Mouse (Mus musculus): ENCODE measurements around the gene Depdc5.

The Depdc5 gene

DNA sequence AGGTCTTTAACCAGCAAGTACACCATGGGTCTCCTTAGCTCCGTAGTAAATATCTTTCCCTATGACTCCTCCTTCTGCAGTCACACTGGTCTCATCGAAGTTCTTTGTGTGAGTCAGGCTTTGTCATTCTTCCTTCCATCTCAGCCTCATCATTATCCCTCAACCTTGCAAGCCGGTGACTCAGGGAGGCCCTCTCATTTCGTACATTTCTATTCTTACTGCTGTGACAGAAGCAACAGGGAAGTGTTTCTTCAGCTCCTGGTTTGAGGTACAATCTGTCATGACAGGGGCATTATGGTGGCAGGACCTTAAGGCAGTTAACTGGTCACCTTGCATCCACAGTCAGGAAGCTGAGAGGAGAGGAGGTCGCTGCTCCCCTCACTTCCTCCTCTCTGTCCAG is 139.3 kb downstream of the Depdc5 start:
- no peak for DNase-seq (ENCODE audit: low spot score)

DNA sequence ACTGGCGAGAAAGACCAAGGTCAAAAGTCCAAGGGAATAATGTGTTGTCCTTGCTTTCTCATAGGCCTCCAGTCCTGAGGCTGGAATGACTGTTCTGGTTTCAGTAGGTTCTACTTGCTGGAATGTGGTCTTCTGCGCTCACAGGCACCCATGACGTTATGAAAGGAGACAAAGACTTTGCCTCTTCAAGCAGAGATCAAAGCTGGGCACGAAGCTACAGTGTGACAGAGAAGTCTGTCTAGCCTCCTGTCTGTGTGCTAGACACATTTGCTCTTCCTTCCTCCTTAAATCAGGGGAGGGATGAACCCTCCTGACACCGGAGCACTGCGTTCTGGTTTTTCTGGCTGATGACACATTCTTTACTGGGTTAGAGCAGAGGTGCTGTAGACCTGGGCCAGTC is 140.0 kb downstream of the Depdc5 start:
- no peak for DNase-seq (ENCODE audit: low spot score)

GRCm38 (mm10) chr5:33004110-33004509 is 140.6 kb downstream of the Depdc5 start:
- DNase-seq (ENCODE audit: low spot score), result no peak

DNA sequence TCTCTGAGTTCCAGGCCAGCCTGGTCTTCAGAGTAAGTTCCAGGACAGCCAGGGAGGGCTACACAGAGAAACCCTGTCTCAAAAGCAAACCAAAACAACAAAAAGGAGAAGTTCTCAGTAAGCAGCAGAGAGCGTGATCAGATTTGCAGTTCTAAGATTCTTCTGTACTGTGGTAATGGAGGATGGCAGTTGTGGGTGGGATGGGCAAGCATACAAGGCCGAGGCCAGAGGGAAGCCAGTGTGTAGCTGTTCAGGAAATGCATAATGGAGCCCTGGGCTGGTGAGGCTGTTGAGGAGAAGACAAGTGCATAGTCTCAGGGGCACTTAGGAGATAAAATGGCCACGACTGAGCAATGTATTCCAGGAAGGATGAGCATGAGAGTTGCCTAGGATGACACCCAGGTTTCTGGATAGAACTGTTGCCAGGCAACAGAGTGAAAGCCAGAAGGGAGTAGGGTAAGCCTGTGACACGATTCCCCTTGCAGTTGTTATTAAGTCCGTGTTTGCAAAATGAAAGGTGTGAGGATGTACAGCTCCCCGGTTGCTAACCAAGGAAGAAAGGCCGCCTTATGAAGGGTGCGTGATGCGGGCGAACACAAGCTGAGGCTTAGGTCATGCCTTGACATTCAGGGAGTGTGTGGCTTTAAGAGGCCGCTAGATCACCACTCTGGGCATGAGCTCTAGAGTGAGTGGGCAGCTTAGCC is 142.1 kb downstream of the Depdc5 start:
- no peak for DNase-seq (ENCODE audit: low spot score)

DNA sequence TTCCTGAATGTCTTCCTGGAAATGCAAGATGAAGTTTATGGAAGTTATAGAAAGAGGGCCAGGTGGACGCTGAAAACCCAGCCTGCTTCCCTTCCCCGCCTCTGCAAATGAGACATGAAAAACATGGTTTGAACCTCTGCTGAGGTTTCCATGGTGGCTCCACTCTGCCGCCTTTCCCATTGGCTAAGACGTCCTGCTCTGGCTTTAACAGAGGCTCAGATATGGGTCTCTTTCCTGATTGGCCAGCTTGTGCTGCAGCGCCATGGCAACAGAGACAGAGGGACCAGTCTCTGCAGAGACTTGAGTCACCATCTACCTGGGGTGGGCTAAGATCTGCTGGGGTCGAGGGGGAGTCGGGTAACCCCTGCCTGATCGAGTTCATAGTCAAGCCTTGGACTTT is 143.2 kb downstream of the Depdc5 start:
- DNase-seq (ENCODE audit: low spot score), result no peak

DNA sequence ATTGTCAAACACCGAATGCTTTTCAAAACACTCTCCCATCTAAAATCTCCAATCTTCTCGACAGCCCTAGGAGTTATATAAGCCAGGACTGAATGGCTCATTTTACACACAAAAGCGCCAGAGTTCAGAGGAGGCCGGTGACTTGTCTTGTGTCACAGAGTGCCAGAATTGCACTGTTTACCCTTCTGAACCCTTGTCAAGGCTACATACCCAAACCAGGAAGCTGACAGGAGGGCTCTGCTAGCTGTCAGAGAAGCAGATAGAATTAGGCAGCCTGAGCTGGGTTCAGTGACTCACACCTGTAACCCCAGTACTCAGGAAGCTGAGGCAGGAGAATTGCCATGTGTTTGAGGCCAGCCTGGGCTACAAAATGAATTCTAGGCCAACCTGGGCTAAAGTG is 143.9 kb downstream of the Depdc5 start:
- no peak for DNase-seq (ENCODE audit: low spot score)

DNA sequence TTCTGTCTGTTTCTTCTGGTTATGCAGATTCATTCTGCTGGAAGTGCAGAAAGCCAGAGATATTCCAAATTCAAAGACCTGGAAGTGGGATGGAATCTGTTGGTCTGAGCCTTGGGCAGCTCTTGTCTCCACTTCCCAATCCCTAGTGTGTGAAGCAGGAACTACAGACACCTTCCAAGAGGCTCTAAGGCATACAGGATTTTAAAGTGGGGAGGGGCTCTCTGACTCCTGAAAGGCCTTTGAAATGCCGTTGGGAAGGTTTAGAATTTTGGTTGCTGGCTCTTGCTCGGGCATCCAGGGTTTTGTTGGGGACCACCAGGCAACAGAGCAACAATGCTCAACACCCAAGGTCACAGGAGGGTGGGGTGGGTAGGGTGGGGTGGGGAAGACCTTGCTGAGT is 145.8 kb downstream of the Depdc5 start:
- no peak for DNase-seq (ENCODE audit: low spot score)

- no peak for DNase-seq (ENCODE audit: low spot score)
Measured at GRCm38 (mm10) chr5:33009818-33010812, 146.6 kb downstream of the Depdc5 start.

DNA sequence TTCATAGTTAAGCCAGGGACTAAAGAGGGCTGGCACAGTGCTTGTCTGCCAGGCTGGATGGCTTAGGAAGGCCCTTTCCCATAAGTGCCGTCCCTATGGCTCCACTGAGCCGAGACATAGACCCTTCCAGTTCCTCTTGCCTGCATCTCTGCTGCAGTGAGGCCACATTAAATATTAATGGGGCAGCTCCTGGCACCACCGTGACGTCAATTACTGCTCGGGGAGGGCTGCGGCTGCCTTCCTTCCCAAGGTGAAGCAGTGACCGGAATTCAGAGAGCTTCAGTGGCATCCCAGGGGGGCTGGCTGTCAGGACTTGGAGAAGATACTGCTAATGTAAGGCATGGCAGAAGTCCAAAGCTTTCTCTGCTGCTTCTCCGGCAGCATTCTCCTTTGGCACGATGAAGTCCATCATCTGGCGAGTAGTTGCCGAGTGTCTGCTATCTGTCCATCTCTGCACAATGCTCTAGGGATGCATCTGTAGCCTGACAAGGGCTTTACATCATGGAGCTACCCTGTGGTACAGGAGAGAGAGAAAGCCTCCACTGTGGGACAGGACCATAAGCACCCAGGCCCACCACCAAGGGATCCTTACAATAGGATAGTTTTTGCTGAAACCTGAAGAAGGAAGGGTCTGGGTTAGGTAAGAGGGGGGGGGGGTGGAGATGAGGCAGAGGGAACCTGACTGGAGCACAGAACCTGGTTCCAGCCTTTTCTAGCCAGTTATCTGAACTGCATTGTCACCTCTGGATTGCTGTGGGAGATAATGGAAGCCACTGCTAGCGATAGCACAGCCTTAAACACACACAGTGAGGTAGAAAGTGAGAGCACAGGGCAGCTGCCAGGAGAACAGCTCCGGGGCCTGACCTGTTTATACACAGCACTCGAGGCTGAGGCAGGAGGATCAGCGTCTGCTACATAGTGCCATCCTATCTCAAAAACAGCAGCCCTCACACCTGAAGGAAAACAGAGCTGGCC is 147.9 kb downstream of the Depdc5 start:
- no peak for DNase-seq (ENCODE audit: low spot score)

DNA sequence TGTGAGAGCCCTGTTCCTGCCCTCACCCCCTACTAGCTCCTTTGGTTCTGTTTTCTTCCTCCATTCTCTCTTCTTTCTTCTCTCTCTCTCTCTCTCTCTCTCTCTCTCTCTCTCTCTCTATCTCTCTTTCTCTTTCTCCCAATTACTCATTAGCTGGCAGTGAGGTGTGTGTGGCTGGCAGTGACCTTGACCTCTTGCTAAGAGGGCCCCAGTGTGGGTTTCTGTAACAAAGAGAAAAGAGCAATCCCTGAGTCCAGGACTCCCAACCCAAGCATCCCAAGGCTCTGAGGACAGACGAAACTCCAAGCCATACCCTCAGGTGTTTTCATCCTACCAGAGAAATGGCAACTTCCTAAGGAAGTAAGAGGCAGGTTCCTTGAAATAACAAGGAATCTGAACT is 150.6 kb downstream of the Depdc5 start:
- DNase-seq (ENCODE audit: low spot score), result no peak

GRCm38 (mm10) chr5:33015579-33015978 is 152.1 kb downstream of the Depdc5 start:
- DNase-seq (ENCODE audit: low spot score), result no peak

- DNase-seq (ENCODE audit: low spot score), result no peak
Measured at GRCm38 (mm10) chr5:33018189-33018560, 154.7 kb downstream of the Depdc5 start.

GRCm38 (mm10) chr5:33018561-33019425 is 155.3 kb downstream of the Depdc5 start, which contains the start of gene Ywhah:
TSS of gene Ywhah (plus strand) at chr5:33018816.
- DNase-seq (ENCODE audit: low spot score), result peak; percentile 89

DNA sequence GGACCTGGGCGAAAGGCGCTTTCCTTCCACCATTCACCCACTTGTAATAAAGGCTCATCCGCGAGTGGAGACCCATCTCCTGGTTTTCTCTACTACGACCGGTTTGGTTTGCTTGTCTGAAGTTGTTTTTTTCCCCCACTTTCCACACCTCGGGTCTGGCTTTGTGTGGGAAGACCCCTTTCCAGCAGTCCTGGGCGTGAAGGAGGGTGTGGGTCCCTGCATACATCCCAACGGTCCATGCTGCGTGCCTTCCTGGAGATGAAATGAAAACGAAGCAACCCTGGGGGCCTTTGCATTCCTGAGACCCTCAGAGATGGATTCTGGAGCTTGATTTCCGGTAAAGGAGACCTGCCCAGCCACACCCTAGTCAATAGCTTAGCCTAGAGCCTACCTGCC is 155.9 kb downstream of the Depdc5 start:
- no peak for DNase-seq (ENCODE audit: low spot score)

DNA sequence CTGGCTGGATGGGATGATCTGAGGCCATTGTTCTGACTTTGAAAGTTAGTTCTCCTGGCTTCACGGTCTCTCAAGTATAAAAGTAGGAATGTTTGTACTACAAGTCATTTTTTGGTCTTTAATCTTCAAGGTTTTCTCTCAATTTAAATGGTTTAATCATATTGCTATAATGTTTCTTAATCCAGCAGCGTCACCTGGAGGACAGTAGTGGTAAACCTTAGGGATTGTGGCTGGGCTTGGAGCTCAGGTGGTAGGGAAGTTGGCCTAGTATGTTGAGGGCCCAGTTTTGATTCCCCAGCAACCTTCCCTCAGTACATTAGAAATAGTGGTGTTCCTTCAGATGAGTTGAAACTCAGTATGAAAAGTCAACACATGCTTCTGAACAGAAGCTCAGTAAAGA is 158.1 kb downstream of the Depdc5 start:
- no peak for DNase-seq (ENCODE audit: low spot score)

GRCm38 (mm10) chr5:33023337-33023736 is 159.8 kb downstream of the Depdc5 start:
- DNase-seq (ENCODE audit: low spot score), result no peak

DNA sequence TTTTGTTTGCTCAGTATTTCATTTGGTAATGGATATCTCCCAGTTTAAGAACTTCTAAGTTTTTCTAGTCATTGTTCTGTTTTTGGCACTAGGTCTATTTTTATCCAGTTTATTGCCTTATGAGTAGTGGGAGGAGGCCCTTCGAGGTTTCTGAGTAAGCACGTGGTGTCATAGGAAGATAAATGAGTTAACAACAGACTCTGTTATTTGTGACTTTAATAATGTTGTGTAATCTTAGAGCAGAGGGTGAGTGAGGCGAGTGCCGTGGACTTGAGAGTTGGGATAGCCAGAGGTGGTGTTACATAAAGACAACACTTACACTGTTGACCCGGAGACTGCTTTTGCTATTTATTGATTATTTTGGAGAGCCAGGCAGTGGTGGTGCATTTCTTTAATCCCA is 161.0 kb downstream of the Depdc5 start:
- no peak for DNase-seq (ENCODE audit: low spot score)

GRCm38 (mm10) chr5:33028656-33029055 is 165.2 kb downstream of the Depdc5 start:
- no peak for DNase-seq (ENCODE audit: low spot score)

GRCm38 (mm10) chr5:33030425-33031175 is 167.1 kb downstream of the Depdc5 start:
- no peak for DNase-seq (ENCODE audit: low spot score)

DNA sequence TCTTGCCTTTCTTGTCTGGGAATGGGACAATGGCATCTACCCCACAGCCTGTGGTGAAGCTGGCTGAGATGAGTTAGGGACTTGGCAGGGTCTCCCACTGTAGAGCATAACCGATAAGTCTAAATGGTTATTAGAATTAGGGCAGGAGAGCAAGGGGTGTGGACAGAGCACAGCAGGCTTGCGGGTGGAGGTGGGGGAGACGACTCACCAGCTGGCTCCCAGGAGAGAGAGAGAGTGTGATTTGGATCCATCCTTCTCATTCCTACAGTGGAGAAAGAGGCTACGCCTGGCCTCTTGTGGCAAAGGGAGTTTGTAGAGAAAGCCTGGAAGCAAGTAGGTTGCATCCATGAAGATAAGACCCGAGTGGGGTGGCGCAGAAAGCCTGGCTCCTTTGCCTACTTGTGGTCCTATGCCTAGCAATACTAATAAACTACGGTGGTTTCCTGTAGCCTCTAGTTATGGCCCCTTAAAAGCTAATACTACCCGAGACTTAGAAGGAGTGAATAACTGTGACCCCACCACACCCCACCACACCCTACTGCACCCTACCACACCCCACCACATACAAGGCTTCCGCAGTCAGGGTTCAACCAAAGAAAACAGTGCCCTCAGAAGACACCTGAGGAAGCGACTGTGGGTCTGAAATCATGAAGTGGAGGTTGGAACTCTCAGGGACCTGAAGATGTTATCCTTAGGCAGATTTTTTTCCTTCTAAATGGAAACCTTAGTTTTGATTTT is 168.7 kb downstream of the Depdc5 start:
- DNase-seq (ENCODE audit: low spot score), result no peak
